Mouse (Mus musculus) liver, postnatal 0 days (tissue): ENCODE results near the gene Gm43552.

Experiments used
- CTCF ChIP-seq: sonication (generic); IDR thresholded peaks from 2 replicates; pipeline ENCODE4 v1.5.1; 2016; ENCODE audit warnings: antibody characterized with exemption, low read depth
- EP300 ChIP-seq: IDR thresholded peaks from 2 replicates; pipeline ENCODE4 v1.6.1; 2016; ENCODE audit warnings: antibody characterized with exemption, low read depth, mild to moderate bottlenecking

- TF ChIP-seq CTCF (no peak), EP300 (no peak)
These were observed 13.2 kb upstream of the Gm43552 start for GRCm38 (mm10) chr5:65505786-65506185.
